Mouse (Mus musculus): ENCODE results near the gene Twistnb.

Twistnb gene

GRCm38 (mm10) chr12:33429387-33430160 is at the start of gene Twistnb:
Gene Twistnb (plus strand): TSS chr12:33429635.
- in situ Hi-C loops (cut with MboI, MseI), result loop anchor here in 1 of 2 experiments (5.0 to 10.0 kb wide), 2 partner anchors 47 to 305 kb away; no protein-coding TSS in a partner anchor

GRCm38 (mm10) chr12:33388842-33389241 is 40.6 kb upstream of the Twistnb start:
- in situ Hi-C loops (cut with MboI, MseI), result loop anchor here in 1 of 2 experiments (5.0 kb wide), 1 partner anchor 33 kb away; no protein-coding TSS in a partner anchor

- in situ Hi-C loops (cut with MboI, MseI), result no loop called here
Observed at GRCm38 (mm10) chr12:33390844-33391560, 38.4 kb upstream of the Twistnb start.

GRCm38 (mm10) chr12:33394804-33395623 is 34.4 kb upstream of the Twistnb start, which contains the start of gene Efcab10:
Gene Efcab10 (plus strand): TSS chr12:33394854.
- in situ Hi-C loops (cut with MboI, MseI), result no loop called here

GRCm38 (mm10) chr12:33403265-33403693 is 26.2 kb upstream of the Twistnb start:
- in situ Hi-C loops (cut with MboI, MseI), result no loop called here

GRCm38 (mm10) chr12:33404996-33405395 is 24.4 kb upstream of the Twistnb start:
- in situ Hi-C loops (cut with MboI, MseI), result no loop called here

GRCm38 (mm10) chr12:33405398-33406026 is 23.9 kb upstream of the Twistnb start:
- in situ Hi-C loops (cut with MboI, MseI), result no loop called here

- in situ Hi-C loops (cut with MboI, MseI), result no loop called here
Observed at GRCm38 (mm10) chr12:33411580-33412151, 17.8 kb upstream of the Twistnb start.

- in situ Hi-C loops (cut with MboI, MseI), result loop anchor here (5.0 to 10.0 kb wide), 2 partner anchors 37 to 300 kb away; no protein-coding TSS in a partner anchor
Observed at GRCm38 (mm10) chr12:33424329-33424728, 5.1 kb upstream of the Twistnb start.

GRCm38 (mm10) chr12:33427293-33427692 is 2.1 kb upstream of the Twistnb start:
- in situ Hi-C loops (cut with MboI, MseI), result loop anchor here in 1 of 2 experiments (5.0 to 10.0 kb wide), 2 partner anchors 45 to 302 kb away; no protein-coding TSS in a partner anchor

- in situ Hi-C loops (cut with MboI, MseI), result loop anchor here in 1 of 2 experiments (5.0 to 10.0 kb wide), 2 partner anchors 45 to 303 kb away; no protein-coding TSS in a partner anchor
Observed at GRCm38 (mm10) chr12:33427726-33428125, 1.7 kb upstream of the Twistnb start.

- in situ Hi-C loops (cut with MboI, MseI), result no loop called here
Observed at GRCm38 (mm10) chr12:33433812-33434211, 4.4 kb downstream of the Twistnb start.

- in situ Hi-C loops (cut with MboI, MseI), result no loop called here
Observed at GRCm38 (mm10) chr12:33434758-33435157, 5.3 kb downstream of the Twistnb start.

GRCm38 (mm10) chr12:33455418-33455817 is 26.0 kb downstream of the Twistnb start:
- in situ Hi-C loops (cut with MboI, MseI), result loop anchor here (25.0 kb wide), 1 partner anchor 1732 kb away; no protein-coding TSS in a partner anchor

GRCm38 (mm10) chr12:33456242-33456641 is 26.8 kb downstream of the Twistnb start:
- in situ Hi-C loops (cut with MboI, MseI), result loop anchor here (25.0 kb wide), 1 partner anchor 1731 kb away; no protein-coding TSS in a partner anchor

- in situ Hi-C loops (cut with MboI, MseI), result loop anchor here (25.0 kb wide), 1 partner anchor 956 kb away; no protein-coding TSS in a partner anchor
Observed at GRCm38 (mm10) chr12:33480975-33481374, 51.5 kb downstream of the Twistnb start.

- in situ Hi-C loops (cut with MboI, MseI), result loop anchor here (25.0 kb wide), 1 partner anchor 954 kb away; no protein-coding TSS in a partner anchor
Observed at GRCm38 (mm10) chr12:33482931-33483330, 53.5 kb downstream of the Twistnb start.

All from T-helper 17 cell (primary cell).